Mouse (Mus musculus): ENCODE results near the gene Cxcr5. TPM values are rescaled to one million over a fixed set of nuclear protein-coding genes. Genes with fewer than 3 reads are reported as not detected.

Gene Cxcr5
- total and polyA plus RNA-seq, 2 experiments from 2014 or later, result not detected

DNA sequence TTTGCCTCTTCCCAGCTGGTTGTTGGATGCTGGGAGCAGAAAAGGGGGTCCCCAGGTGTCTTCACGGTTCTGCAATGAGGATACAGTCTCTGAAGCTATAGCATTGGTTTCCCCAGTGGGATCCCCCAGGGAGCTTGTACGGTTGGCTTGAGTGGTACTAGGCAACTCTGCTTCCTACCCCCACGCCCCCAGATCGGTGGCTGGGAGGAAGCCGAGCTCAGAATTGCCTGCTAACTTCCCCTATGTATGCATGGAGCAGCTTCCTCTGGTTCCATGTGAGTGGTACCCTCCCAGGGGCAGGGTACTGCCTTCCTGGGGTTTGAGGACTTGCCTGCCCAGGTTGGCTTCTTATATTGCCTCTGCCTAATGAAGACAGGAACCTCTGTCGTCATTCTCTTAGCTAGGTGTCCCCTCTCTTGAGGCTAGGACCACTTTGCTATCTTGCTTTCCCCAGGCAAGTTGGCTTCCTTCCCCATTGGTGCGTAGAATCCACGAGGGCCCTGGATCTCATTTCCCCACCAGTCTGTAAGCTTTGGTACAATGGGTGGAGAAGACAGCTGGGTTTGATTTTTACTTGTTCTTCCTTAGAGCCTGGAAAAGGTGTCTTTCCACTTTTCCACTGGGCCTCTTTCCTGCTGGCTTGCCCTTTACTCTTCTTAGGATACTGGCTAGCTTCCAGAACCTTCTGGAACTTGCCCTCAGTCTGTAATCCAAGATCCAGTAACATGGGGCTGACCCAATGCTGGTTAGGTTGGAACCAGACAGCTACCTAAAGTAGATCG lies 49.6 kb downstream of the Cxcr5 start:
- DNase-seq (ENCODE audit: low spot score), result no peak

GRCm38 (mm10) chr9:44510872-44511601 lies 50.6 kb downstream of the Cxcr5 start:
- H3K4me1 ChIP-seq (ENCODE audit: control insufficient read depth, insufficient read depth), result peaks cover 40% of the 10 kb centered on the region
- no peaks in the 10 kb centered on the region for H3K9me3 ChIP-seq (replicated peaks; ENCODE audit: control insufficient read depth, low read length)
- H3K27ac ChIP-seq (ENCODE audit: low read depth), result peak overlapping the region; percentile 87
- peak overlapping the region; percentile 29; the same call in 1 of the 2 replicates for H3K9ac ChIP-seq (replicated peaks; ENCODE audit: low read depth, low read length)
- peaks cover 29% of the 10 kb centered on the region for H3K36me3 ChIP-seq (replicated peaks; ENCODE audit: control insufficient read depth, insufficient read depth, low read length)
- 43% methylated on average over 5 of the region's 5 CpGs for WGBS
- peak overlapping the region; percentile 85 for H3K4me2 ChIP-seq (ENCODE audit: low read depth, low read length)
- DNase-seq (ENCODE audit: low spot score) (peak; percentile 56), ATAC-seq (ENCODE audit: insufficient read depth, low read depth) (peak; percentile 36)
- H3K4me3 ChIP-seq (ENCODE audit: low read depth, low read length), result no peak overlapping the region
- TF ChIP-seq CTCF (IDR thresholded peaks at IDR 0.05; ENCODE audit: low read depth) (no peak), EP300 (IDR thresholded peaks at IDR 0.05; ENCODE audit: low read depth) (0 out of 2 replicates have a peak, but pooled peaks have one; percentile 26)
- H3K27me3 ChIP-seq (ENCODE audit: control insufficient read depth, insufficient read depth, low read length), result no peaks in the 10 kb centered on the region

More for the DNA sequence above, 49.6 kb downstream of the Cxcr5 start:
- no peak overlapping the region for H3K4me3 ChIP-seq (ENCODE audit: low read depth, low read length)
- H3K9ac ChIP-seq (replicated peaks; ENCODE audit: low read depth, low read length), result no peak overlapping the region
- H3K4me1 ChIP-seq (ENCODE audit: control insufficient read depth, insufficient read depth), result peaks cover 40% of the 10 kb centered on the region
- no peaks in the 10 kb centered on the region for H3K27me3 ChIP-seq (ENCODE audit: control insufficient read depth, insufficient read depth, low read length)
- no peak for ATAC-seq (ENCODE audit: insufficient read depth, low read depth)
- H3K4me2 ChIP-seq (ENCODE audit: low read depth, low read length), result no peak overlapping the region
- no peaks in the 10 kb centered on the region for H3K9me3 ChIP-seq (replicated peaks; ENCODE audit: control insufficient read depth, low read length)
- H3K36me3 ChIP-seq (replicated peaks; ENCODE audit: control insufficient read depth, insufficient read depth, low read length), result peaks cover 19% of the 10 kb centered on the region
- 51% methylated on average over 9 of the region's 9 CpGs for WGBS
- no peak for TF ChIP-seq CTCF (IDR thresholded peaks at IDR 0.05; ENCODE audit: low read depth)
- TF ChIP-seq EP300 (IDR thresholded peaks at IDR 0.05; ENCODE audit: low read depth), result no peak
- peak overlapping the region; percentile 87; the same call in 1 of the 2 replicates for H3K27ac ChIP-seq (ENCODE audit: low read depth)

- Histone ChIP-seq H3K27me3 (ENCODE audit: control insufficient read depth, insufficient read depth, low read length) (no peaks in the 10 kb centered on the region), H3K4me1 (ENCODE audit: control insufficient read depth, insufficient read depth) (peaks cover 40% of the 10 kb centered on the region), H3K9ac (replicated peaks; ENCODE audit: low read depth, low read length) (peak overlapping the region; percentile 58; the same call in 1 of the 2 replicates), H3K27ac (ENCODE audit: low read depth) (peak overlapping the region; percentile 87), H3K4me3 (ENCODE audit: low read depth, low read length) (peak overlapping the region; percentile 55; the same call in 1 of the 2 replicates), H3K9me3 (replicated peaks; ENCODE audit: control insufficient read depth, low read length) (no peaks in the 10 kb centered on the region), H3K4me2 (ENCODE audit: low read depth, low read length) (peak overlapping the region; percentile 85), H3K36me3 (replicated peaks; ENCODE audit: control insufficient read depth, insufficient read depth, low read length) (peaks cover 36% of the 10 kb centered on the region)
- 24% methylated on average over 9 of the region's 9 CpGs for WGBS
- DNase-seq (ENCODE audit: low spot score) (no peak), ATAC-seq (ENCODE audit: insufficient read depth, low read depth) (no peak)
- TF ChIP-seq CTCF (IDR thresholded peaks at IDR 0.05; ENCODE audit: low read depth), result no peak
- TF ChIP-seq EP300 (IDR thresholded peaks at IDR 0.05; ENCODE audit: low read depth), result no peak
Observed at GRCm38 (mm10) chr9:44510355-44510871, 51.3 kb downstream of the Cxcr5 start.

GRCm38 (mm10) chr9:44509487-44510354 lies 52.0 kb downstream of the Cxcr5 start:
- H3K4me1 ChIP-seq (ENCODE audit: control insufficient read depth, insufficient read depth), result peaks cover 40% of the 10 kb centered on the region
- 4% methylated on average over 26 of the region's 27 CpGs for WGBS

More at GRCm38 (mm10) chr9:44509487-44510354, 52.0 kb downstream of the Cxcr5 start:
- peak; percentile 88 for DNase-seq (ENCODE audit: low spot score)
- H3K36me3 ChIP-seq (replicated peaks; ENCODE audit: control insufficient read depth, insufficient read depth, low read length), result peaks cover 43% of the 10 kb centered on the region
- no peaks in the 10 kb centered on the region for H3K27me3 ChIP-seq (ENCODE audit: control insufficient read depth, insufficient read depth, low read length)
- peak overlapping the region; percentile 85 for H3K4me2 ChIP-seq (ENCODE audit: low read depth, low read length)
- ATAC-seq (ENCODE audit: insufficient read depth, low read depth), result peak; percentile 62
- H3K27ac ChIP-seq (ENCODE audit: low read depth), result peak overlapping the region; percentile 87
- peak overlapping the region; percentile 58 for H3K9ac ChIP-seq (replicated peaks; ENCODE audit: low read depth, low read length)
- TF ChIP-seq EP300 (IDR thresholded peaks at IDR 0.05; ENCODE audit: low read depth) (no peak), CTCF (IDR thresholded peaks at IDR 0.05; ENCODE audit: low read depth) (peak; percentile 67)
- no peaks in the 10 kb centered on the region for H3K9me3 ChIP-seq (replicated peaks; ENCODE audit: control insufficient read depth, low read length)
- H3K4me3 ChIP-seq (ENCODE audit: low read depth, low read length), result peak overlapping the region; percentile 55

Measured in heart, postnatal 0 days (tissue).